Mouse (Mus musculus): ENCODE measurements around the gene Gm5431.
"Not testable (repeated sequence)": the region's sequence is repeated elsewhere in the genome, so short reads cannot be mapped to it uniquely, and the experiment has no call there.

Gene Gm5431

DNA sequence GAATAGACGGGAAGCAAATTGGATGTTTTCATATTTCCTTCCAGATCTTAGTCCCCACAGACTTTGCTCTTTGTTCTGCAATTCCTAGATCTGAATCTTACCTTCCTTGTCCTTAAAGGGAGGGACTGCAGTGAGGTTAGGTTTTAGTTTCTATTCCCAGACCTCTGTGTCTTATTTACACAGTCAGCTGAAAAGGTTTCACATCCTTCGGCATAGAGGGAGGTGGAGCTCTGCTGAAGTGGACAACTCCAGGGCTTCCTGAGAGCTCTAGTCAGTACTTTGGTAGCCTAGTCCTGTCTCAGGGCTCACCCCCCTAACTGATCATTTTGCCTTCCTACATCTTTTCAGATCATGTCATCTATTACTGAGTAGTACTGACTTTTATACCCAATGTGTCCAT lies at the start of gene Gm5431:
Gene Gm5431 (minus strand): TSS at position 194 of the 400 bp plus-strand sequence.
- DNase-seq, result no peak

DNA sequence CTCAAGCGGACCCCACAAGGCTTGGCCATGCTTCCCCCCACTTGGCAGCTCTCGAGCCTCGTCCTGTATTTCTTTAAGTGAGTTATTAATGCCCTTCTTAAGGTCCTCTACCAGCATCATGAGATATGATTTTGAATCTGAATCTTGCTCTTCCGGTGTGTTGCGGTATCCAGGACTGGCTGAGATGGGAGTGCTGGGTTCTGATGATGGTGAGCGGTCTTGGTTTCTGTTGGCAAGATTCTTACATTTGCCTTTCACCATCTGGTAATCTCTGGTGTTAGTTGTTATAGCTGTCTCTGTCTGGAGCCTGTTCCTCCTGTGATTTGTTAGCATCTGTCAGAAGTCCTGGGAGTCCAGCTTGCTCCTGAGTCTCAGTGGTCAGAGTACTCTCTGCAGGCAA lies 44.1 kb upstream of the Gm5431 start, which contains the start of gene Psme2b:
Gene Psme2b (minus strand): TSS at position 101 of the 400 bp plus-strand sequence.
- not testable (repeated sequence) for DNase-seq

DNA sequence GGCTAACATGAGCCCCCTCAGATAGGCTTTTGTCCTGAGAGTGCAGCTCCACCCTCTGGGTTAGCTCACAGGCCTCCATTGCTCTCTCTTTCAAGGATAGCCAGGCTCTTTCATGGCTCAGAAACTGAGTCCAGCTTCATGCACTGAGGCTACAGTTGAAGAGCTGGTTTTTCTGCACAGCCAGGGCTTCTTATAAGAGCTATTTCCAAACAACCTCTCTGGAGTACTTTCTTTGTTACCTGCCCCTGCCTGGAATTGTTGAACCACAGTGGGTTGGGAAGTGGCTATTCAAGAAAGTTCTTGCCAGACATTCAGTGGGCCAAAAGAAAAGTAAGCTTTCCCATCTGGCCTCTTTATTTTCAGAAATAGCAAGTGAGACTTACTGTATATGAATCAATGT lies 37.3 kb upstream of the Gm5431 start:
- not testable (repeated sequence) for DNase-seq

DNA sequence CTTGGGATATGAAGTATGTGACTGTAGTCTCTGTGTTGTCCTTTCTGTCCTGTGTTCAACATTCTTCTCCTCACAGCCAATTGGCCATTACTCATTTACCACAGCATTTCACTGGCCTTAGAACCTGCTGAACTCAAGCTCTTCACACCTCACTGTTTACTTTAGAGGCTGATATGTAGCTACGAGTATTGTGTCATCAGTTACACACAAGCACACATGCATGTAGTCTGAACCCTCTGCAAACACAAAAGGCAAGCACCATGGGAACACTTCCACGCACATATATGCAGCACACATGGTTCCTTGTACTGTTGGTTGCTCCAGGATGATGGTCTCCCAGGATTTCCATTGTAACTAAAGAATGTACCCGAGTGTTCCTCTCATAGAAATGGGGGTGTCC lies 33.3 kb upstream of the Gm5431 start:
- DNase-seq, result not testable (repeated sequence)

DNA sequence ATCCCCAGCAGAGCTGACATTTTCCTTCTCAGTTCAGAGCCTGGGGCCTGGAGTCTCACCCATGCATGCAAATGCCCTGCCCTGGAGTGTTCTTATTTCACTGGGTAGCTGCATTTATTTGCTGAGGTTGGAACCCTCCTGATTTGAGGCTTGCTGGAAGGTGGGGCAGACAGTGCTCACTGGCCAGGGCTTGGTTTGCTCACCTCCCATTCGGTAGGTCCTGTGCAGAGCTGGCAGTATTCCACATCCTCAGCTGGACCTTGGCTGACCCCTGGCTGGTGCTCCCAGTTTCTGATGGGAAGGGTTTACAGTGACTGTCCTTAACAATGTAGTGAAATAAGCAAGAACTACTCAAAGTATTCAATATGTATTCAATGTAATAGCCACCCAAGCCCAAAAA lies 31.9 kb upstream of the Gm5431 start:
- DNase-seq, result not testable (repeated sequence)

DNA sequence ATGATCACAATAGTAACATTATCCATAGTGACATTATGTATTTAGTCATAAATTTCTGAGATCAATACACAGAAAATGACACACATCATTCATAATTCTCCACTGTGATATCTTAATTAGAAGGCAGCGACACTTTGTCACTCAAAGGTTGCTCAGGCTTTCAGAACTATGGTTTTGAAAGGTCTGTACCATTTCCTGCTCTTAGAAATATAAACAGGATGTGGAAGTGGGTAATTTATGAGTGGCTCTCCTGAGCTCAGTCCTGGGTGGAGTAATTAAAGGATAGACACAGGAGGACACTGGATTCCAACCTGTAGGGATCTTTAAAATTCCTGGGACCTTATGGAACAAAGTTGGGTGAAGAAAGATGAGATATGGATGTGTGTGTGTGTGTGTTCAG lies 31.4 kb upstream of the Gm5431 start:
- DNase-seq, result not testable (repeated sequence)

DNA sequence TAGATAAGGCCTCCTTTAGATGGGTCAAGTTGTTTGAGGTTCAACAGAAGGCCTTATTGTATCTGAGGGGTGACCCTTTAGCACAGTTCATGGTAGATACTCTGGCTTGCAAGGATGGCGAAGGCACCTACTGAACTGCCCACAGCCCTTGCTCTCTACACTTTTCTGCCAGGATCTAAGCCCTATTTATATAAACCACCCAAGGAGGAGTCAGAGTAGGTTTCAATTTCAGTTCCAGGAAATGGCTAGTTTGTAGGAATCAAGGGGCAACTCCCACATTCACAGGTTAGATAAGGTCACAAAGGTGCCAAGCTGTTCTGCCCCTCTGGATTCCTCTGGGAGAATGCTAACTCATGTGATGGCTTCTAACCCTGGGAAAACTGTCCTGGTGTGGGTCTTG lies 26.1 kb upstream of the Gm5431 start:
- DNase-seq, result not testable (repeated sequence)

DNA sequence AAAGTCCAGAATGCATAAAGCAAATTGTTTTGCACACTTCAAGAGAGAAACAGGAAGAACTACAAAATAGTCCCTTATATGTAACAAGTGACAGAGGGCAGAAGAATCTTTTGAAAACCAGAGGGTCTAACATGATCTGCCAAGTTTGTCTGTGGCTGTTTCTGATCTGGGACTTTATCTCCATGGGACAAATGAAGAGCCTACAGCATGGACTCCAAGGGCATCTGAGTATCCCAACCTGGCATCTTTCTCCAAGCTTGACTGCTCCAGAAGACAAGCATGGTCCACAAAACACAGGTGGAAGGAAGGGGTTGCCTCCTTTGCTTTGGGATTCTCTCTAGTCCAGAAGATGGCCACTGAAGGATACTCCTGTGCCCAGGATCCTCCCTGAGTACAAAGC lies 24.4 kb upstream of the Gm5431 start:
- DNase-seq, result not testable (repeated sequence)

DNA sequence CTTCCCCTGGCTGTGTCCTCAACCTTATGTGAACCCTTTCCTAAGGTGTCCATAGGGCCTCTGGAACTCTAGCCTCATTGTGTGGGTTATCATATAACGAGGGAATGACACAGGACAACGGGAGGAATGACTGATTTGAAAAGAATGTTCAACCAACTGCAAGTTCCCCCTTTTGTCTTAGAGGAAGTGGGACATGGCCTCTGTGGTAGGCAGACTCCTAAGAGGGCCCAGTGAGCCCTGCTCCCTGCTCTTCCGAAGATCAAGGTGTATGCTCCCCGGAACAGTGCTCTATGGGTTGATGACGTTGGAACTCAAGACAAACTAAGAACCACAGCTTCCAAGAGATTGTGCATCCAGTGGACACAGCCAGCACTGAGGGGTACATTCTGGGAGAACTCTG lies 21.8 kb upstream of the Gm5431 start:
- DNase-seq, result not testable (repeated sequence)

DNA sequence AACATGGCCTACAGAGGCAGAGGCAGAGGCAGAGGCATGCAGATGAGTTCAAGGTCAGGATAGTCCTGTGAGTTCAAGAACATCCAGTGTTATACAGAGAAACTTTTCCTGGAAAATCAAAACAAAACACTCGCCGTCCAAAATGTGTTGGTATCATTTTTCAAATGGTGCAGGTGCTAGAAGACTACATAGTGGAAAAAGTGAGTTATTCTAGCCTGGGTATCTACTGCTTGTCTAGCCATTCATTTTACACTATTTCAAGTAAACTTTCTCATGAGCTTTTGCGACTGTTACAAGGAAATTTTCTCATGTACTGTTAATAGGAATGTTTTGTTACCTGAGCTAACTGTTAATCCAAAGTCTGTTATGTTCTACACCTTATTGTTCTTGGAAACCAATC lies 16.4 kb upstream of the Gm5431 start:
- no peak for DNase-seq

DNA sequence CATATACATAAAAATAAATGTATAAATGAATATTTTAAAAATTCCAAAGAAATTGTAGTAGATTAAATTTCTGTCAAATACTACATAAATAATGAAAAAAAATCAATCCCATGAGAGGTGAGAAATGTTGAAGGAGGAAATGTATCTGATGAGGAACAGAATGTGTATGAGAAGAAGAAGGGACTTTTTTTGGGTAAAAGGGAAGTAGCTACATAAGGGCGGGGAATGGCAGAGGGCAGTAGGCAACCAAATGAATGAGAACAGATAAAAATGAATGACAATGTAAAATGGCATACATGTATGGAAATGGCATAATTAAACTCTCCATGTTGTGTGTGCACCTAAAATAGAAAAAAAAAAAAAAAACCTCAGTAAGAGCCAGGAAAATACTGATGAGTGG lies 11.6 kb upstream of the Gm5431 start:
- DNase-seq, result no peak

DNA sequence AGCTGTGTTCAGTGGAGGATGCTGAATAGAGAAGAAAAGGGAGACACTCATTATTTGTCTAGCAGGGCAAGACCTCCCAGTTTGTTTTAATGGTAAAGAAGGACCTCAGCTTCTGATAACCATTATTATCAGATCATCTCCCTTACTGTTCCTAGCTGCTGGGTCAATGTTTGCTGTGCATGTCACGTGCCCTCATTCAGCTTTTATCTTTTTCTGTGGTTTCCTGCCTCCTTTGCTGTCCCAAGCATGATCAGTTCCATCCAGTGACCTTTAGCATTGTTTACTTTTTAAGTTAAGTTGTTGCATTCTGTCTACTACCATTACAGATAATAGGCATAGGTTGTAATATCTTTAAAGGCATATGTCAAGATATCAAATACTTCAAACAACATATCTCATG lies 6.4 kb upstream of the Gm5431 start:
- no peak for DNase-seq

DNA sequence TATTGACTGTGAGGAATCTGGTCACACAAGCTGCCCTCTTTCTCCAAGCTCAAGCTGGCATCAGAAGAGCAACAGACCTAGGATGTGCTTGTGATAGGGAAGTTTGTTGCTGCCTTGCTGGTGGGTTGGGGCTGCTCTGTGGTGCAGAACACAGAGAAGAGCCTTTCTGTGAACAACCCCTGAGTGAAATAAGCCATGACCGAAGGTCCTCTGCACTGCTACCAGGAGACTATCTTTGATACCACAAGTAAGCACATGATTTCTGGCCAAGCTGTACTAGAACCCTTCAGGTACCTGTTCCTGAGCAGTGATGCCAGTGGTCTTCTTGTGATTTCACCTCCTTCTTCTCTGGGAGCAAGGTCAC lies 465 bp downstream of the Gm5431 start:
- not testable (repeated sequence) for DNase-seq

DNA sequence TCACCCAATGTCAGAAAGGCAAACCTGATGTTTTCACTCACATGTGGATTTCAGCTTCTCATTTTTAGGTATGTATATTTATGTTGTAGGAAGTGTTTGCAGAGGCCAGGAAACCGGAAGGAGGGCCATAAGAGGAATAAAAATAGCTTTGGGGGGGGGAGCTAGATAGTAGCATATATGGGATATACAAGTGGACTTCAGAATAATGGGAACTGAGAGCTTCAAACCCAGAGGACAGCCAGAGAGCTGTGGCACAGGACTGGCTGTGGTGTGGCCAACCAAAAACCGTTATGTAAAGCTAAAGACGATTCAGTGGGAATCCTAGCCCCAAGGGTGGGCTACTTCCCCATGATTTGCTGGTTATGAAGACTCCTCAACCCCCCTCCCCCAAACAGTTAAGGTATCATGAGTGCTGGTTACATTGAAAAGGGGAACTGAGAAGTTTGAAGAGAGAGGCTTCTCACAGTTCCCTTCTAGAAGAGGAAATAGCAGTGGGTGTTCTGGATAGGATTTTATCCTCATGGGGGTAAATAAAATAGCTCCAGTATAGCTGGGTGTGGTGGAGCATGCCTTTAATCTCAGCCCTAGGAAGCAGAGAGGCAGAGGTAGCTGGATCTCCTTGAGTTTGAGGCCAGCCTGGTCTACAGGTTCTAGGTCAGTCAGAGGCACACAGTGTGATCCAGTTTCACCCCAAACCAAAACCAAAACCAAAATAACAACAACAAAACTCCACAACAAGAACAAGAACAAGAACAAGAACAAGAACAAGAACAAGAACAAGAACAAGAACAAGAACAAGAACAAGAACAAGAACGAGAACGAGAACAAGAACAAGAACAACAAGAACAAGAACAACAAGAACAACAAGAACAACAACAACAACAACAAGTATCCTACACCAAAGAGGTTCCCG lies 1.1 kb downstream of the Gm5431 start:
- not testable (repeated sequence) for DNase-seq

DNA sequence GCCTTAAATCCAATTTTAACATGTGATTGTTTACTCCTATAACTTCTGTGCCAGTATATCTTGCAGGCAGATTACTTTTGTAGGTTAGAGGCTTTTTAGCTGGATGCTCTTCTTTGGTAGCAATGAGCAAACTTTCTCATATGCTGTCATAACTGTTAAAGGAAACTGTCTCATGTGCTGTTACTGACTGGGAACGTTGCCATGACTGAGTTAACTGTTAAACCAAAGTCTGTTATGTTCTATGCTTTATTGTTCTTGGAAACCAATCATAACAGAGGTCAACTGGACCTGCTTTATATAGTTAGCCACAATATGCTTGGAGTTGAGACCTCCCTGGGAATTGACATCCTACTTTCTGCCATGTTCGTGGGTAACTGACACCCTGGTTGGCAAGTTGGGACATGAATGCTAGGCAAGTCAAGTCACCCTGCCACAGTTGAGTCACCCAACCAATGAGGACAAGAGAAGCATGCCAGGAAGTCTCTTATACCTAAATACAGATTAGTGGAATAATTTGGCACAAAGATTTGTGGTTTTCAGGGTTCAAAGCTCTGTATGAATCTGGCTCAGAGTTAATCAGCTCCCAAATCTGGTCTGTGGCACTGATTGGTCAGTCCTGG lies 3.1 kb downstream of the Gm5431 start:
- peak; percentile 57 for DNase-seq

DNA sequence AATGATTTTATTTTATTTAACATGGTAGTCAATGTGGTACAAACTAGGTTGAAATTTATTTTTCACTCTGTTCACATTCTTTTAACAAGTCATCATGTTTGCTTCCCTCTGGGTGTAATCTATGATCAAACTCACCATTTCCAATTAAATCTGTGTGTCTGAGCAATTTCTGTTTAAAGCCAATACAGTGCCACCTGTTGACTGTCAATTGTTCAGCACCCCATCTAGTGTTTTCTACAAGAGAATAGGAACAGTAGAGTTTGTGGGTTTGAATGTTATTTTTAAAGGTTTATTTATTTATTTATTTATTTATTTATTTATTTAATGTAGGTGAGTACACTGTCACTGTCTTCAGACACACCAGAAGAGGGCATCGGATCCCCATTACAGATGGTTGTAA lies 25.3 kb downstream of the Gm5431 start:
- DNase-seq, result no peak

DNA sequence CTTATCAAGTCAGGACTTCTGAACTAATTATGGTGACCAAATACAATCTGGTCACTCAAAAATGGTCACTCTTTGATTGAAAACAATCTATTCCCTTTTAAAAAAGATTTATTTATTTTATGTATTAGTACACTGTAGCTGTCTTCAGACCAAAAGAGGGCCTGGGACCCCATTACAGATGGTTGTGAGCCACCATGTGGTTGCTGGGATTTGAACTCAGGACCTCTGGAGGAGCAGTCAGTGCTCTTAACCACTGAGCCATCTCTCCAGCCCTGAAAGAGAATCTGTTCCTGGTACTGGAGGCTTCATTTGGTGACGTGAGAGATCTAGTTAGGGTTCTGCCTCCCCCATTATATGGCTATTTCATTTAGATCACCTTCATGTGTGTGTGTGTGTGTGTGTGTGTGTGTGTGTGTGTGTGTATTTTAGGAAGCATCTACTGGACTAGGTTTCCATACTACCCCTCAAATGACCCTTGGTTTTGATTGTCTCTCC lies 26.6 kb downstream of the Gm5431 start:
- DNase-seq, result not testable (repeated sequence)

DNA sequence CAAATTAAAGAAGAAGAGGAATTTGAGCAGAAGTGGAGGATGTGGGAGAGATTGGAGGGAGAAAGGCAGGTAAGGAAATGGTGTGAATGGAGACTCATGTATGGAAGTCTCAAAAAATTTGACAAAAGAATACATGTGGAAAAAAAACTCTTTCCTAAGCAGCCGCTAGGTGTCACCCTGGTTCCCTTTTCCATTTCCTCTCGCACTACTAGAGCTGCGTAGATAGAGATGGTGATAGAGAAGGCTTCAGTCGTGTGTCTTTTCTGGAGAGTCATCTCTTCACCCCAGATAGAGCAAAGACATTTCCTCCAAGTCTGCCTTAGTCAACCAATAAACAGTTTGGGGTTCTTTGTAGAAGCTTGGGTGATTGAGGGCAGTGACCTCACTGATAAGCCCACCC lies 27.5 kb downstream of the Gm5431 start:
- peak; percentile 70 for DNase-seq

DNA sequence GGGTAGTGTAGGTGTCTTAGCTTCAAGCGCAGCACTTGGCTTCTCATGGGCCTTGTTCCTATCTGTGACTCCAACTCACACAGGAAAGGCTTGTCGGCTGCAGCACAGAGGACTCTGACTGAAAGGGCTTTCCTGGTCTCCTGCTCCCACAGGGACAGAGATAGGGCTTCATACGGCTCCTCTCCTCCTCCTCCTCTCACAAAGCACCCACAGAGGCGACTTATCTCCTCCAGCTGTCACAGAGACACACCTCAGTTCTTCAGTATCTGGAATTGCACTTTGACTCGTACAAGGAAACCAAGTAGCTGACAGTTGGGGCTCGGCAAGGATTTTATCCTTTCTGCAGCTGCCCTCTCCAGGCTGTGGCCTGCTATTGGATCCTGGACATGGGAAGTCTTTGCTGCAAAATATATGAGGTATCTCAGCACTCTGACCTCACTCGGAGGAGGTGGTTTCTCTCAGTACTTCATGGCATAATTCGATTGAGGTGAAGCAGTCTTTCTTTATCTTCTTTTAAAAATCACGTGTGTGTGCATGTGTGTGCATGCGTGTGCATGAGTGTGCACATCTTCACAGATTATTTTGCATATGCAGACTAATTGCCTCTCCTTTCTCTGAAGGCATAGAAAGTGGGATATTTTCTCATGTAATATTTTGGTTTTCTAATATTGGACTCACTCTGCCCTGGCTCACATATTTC lies 28.3 kb downstream of the Gm5431 start:
- DNase-seq, result no peak

DNA sequence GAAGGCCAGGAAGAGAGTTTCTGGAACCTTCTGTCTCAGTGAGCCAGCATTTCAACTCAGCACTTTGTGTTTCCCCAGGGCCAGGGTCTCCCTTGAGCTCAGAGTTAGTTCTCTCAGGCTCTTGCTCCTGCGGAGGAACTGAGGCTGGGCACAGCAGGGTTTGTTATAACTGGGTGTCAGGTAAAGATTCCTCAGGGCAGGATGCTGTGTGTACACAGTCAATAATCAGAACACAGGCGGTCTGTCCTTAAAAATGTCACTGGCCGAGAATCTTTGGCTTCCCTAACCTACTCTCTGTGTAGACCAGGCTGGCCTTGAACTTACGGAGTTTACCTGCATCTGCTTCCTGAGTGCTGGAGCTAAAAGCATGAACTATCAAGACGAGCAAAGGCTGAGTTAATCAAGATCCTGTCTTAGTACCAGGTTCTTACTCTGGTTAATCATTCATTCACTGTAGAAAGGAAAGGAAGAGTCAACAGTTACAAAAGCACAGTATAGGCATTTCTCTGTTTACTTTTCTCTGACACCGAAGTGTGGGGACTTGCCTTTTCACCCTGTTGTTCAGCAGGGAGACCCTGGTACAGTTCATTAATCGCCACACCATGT lies 29.2 kb downstream of the Gm5431 start:
- no peak for DNase-seq

DNA sequence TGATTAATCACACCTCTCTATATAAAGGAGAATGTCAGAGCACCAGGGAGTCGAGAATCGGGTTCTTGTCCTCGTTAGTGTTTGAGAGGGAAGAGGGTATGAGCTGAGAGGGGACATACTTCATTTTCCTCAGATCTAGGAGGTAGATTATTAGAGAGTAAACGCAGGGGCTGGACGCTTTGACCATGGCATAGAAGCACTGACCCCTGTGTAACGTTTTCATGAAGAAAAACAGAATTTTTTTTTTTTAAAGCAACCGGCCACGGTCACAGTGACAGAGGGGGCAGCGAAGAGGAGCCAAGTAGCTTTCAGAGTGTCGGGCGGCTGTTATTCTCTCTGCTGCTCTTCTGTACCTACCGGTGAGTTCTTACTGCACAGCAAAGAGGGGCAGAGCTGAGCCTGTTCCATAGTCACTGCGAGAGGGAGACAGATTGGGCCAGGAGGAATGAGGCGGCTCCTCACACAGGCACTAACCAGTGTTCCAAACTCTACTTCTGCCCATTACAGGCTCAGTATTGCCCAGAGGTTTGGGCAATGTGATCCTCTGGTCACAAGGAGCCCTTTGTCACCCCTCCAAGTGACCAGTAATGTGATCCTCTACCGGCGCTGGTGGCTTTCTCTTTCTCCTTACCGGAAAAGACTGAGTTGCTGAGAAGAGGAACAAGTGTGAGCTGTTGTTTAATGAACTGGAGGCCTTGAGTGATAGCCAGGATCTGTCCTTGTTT lies 30.0 kb downstream of the Gm5431 start:
- peak; percentile 46 for DNase-seq

DNA sequence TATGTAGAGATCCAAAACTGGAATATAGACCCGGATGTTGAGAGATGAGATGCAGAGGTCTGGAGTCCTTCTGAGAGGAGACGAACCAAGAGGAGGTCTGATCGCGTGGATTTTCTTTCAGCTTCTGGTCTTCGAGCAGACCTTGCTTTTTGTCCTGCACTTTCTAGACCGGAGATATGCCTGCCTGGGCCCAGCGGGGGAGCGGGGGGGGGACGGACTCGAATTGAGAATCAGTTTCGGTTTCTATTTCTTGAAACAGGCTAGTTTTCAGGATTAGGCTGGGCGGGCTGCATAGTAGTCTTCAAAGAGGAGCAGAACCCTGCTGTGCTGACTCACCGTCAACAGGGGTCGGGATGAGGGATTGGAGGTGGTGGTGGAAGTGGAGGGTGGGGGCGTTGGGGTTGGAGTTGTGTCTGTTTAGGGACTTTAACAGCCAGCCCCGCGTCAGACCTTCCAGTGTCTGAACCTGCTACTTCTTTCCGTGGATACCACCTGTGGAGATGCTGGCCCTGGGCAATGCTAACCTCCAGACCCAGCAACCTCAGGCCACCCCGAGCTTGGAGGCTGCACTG lies 30.7 kb downstream of the Gm5431 start, which contains the start of gene Irgm1:
Gene Irgm1 (minus strand): TSS at position 483 of the 572 bp plus-strand sequence.
- DNase-seq, result peak; percentile 84

All from kidney, postnatal 14 days (tissue).